Mouse (Mus musculus) kidney, adult 2 months (tissue): ENCODE data around the gene Pdia6. TPM values are rescaled to one million over a fixed set of nuclear protein-coding genes. Genes with fewer than 3 reads are reported as not detected.

Source experiments
- DNase-seq: peaks from one replicate; pipeline ENCODE4 v3.0.0; 2021
- H3K27ac ChIP-seq: fragments of 200-500 bp; 2 replicates; pipeline ENCODE4 v1.5.1; 2012; ENCODE audit warnings: low read depth, low read length, control low read depth, inconsistent platforms; ENCODE audit not compliant: insufficient read depth
- H3K27me3 ChIP-seq: fragments of 200-500 bp; replicated peaks from 2 replicates; pipeline ENCODE4 v1.6.1; 2012; ENCODE audit warnings: mild to moderate bottlenecking, moderate library complexity, low read length, inconsistent platforms; ENCODE audit not compliant: control insufficient read depth, insufficient read depth
- H3K36me3 ChIP-seq: fragments of 200-500 bp; 2 replicates; pipeline ENCODE4 v1.6.1; 2012; ENCODE audit warnings: mild to moderate bottlenecking, moderate library complexity, low read length, inconsistent platforms; ENCODE audit not compliant: control insufficient read depth, insufficient read depth
- H3K4me1 ChIP-seq: fragments of 200-500 bp; 2 replicates; pipeline ENCODE4 v1.6.1; 2011; ENCODE audit warnings: low read length; ENCODE audit not compliant: control insufficient read depth, insufficient read depth
- H3K4me3 ChIP-seq: fragments of 200-500 bp; 2 replicates; pipeline ENCODE4 v1.5.1; 2011; ENCODE audit warnings: mild to moderate bottlenecking, low read depth, low read length, control low read depth; ENCODE audit not compliant: insufficient read depth
- CTCF ChIP-seq: fragments of 200-500 bp; conservative IDR thresholded peaks from 2 replicates; pipeline ENCODE4 v1.5.1; 2011; ENCODE audit warnings: low read depth, mild to moderate bottlenecking, control low read depth, low read length, moderate library complexity, mixed read lengths; ENCODE audit not compliant: insufficient read depth, insufficient read length
- POLR2A ChIP-seq: fragments of 200-500 bp; IDR thresholded peaks from one replicate; pipeline ENCODE4 v1.6.1; 2011; ENCODE audit warnings: low read depth, low read length, control low read depth
- WGBS: fragments of 180-500 bp; shearing (Covaris S2); methylation state at CpG from one replicate; pipeline ENCODE4 v1.1.7; 2018; 5-methylcytosine and 5-hydroxymethylcytosine counted together
- polyA plus RNA-seq: library from polyadenylated mRNA; depleted of rRNA; stranded (reverse); fragments of >200 nt; gene quantifications from 2 replicates; pipeline ENCODE4 v1.2.3, GENCODE M21; 2012; rRNA removed

The Pdia6 gene
- 60.0 and 70.7 TPM in 2 replicates for polyA plus RNA-seq

GRCm38 (mm10) chr12:17265971-17266672 is at the start of gene Pdia6:
TSS of gene Pdia6 (plus strand) at chr12:17266545.
- Histone ChIP-seq H3K4me1 (peaks cover 5% of the 10 kb centered on the region; the same call in 1 of the 2 replicates), H3K4me3 (peak within 1 kb of the TSS; percentile 94), H3K36me3 (no peaks in the 10 kb centered on the region), H3K27me3 (no peaks in the 10 kb centered on the region), H3K27ac (peak within 1 kb of the TSS; percentile 18; the same call in 1 of the 2 replicates)
- DNase-seq, result peak; percentile 96
- TF ChIP-seq POLR2A, result peak; percentile 68
- TF ChIP-seq CTCF, result no peak
- 1% methylated on average over 48 of the region's 48 CpGs for WGBS

DNA sequence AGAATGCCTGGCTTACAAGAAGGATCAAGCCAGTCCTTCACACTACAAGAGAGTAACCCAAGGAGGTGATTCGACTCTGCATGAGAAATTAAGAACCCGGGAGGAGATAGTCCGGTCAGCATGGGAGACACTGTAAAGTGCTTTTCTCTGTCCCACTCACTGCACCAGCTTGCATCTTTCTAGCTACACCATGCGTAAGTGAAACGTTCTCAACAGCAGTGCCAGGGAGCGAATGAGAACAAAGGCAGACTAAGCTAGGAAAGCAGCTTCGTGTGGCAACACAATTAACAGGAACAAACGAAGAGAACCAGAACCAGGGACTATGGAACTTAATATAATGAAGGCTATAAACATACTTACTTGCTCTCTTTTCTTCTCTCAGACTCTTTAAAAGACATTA is 48.0 kb upstream of the Pdia6 start:
- H3K36me3 ChIP-seq, result no peaks in the 10 kb centered on the region
- H3K27ac ChIP-seq, result no peak overlapping the region
- H3K4me3 ChIP-seq, result no peak overlapping the region
- TF ChIP-seq CTCF, result no peak
- no peak for TF ChIP-seq POLR2A
- no peaks in the 10 kb centered on the region for H3K27me3 ChIP-seq
- H3K4me1 ChIP-seq, result no peaks in the 10 kb centered on the region
- 52% methylated on average over 8 of the region's 8 CpGs for WGBS
- DNase-seq, result no peak

GRCm38 (mm10) chr12:17219107-17219506 is 47.2 kb upstream of the Pdia6 start:
- TF ChIP-seq POLR2A (no peak), CTCF (no peak)
- DNase-seq, result no peak
- H3K36me3 ChIP-seq, result no peaks in the 10 kb centered on the region
- no peak overlapping the region for H3K27ac ChIP-seq
- H3K27me3 ChIP-seq, result no peaks in the 10 kb centered on the region
- no peak overlapping the region for H3K4me3 ChIP-seq
- WGBS, result 33% methylated on average over 4 of the region's 4 CpGs
- no peaks in the 10 kb centered on the region for H3K4me1 ChIP-seq

DNA sequence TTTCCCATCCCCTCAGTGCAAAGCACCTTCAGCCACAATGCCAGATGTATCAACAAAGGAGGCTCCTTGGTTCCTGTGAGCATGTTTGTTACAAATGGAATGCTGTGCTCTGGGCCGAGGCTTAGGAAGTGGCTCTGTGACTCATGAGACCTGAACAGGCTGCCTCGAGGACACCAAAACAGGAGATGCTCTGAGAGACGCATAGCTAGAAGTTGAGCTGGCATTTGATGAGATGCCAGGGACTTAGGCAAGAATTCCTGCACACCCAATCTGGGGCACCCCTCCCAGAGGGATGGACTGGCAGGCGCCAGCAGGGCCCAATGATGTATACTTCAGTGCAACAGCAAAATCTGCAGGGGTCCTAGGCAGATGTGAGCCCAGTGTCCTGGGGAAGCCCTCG is 45.7 kb upstream of the Pdia6 start:
- Histone ChIP-seq H3K27me3 (no peaks in the 10 kb centered on the region), H3K36me3 (no peaks in the 10 kb centered on the region), H3K4me1 (no peaks in the 10 kb centered on the region), H3K27ac (no peak overlapping the region), H3K4me3 (no peak overlapping the region)
- DNase-seq, result no peak
- 75% methylated on average over 5 of the region's 5 CpGs for WGBS
- TF ChIP-seq POLR2A (no peak), CTCF (no peak)

DNA sequence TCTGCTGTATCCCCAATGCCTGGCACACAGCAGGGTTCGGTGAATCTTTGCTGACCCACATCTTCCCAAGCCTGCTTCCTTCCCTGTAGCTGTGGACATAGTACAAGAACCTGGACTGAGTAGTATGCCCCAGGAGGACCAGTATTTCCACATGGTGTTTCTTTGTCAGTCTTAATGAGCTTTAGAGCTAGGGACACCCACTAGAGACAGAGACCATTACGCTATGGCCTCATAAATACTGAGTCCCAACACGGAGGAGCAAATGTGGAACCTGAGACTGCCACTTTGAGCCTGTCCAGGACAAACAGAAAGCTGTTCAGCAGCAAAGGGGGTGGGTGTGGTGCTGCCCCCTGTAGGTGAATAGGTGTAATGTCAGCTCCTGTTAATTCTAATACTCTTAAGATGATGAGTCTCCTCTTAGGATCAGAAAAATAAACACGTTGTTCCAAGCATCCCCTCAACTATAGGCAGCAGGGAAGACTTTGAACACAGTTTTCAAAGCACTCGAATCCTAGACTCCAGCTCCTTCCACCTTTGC is 44.4 kb upstream of the Pdia6 start:
- no peaks in the 10 kb centered on the region for H3K27me3 ChIP-seq
- DNase-seq, result no peak
- no peak overlapping the region for H3K4me3 ChIP-seq
- 50% methylated on average over 5 of the region's 5 CpGs for WGBS
- H3K27ac ChIP-seq, result no peak overlapping the region
- peak; percentile 40 for TF ChIP-seq CTCF
- TF ChIP-seq POLR2A, result no peak
- no peaks in the 10 kb centered on the region for H3K4me1 ChIP-seq
- H3K36me3 ChIP-seq, result no peaks in the 10 kb centered on the region

DNA sequence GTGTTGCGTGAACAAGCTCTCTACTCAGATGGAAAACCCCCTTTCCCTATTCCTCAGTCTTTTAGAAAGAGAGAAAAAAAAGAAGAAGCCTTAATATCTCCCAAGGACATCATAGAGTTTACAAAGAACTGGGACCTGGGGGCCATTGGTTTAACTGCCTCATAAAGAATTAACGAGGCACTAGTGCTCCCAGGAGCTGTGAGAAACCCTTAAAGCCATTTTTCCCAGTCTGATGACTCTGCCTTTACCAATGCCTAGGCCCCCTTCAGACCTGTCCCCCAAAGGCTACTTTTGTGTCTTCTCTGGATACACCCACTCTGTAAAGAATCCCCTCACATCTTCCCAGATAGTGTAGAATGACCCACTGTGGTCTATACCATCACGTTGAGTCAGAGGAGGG is 43.3 kb upstream of the Pdia6 start:
- Histone ChIP-seq H3K4me1 (no peaks in the 10 kb centered on the region), H3K4me3 (no peak overlapping the region), H3K36me3 (no peaks in the 10 kb centered on the region), H3K27ac (no peak overlapping the region), H3K27me3 (no peaks in the 10 kb centered on the region)
- DNase-seq, result no peak
- TF ChIP-seq CTCF (no peak), POLR2A (no peak)
- WGBS, result 33% methylated on average over 3 of the region's 3 CpGs

DNA sequence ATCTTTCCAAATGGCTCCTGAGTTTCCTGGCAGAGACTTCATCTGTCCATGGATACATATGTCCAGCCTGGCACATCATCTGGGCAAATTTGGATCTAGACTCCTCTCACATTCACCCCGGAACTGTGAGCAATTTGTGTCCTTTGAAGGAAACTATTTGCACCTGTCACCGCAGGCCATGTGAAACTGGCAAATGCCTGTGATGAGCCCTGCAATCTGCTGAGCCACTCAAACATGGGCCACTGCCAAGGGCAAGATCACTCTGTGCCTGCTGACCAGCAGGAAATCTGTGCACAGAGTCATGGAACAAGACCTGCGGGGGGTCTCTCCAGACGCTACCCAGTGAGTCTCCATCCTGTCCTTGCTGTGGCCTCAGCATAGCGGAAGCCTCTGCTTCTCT is 41.3 kb upstream of the Pdia6 start:
- Histone ChIP-seq H3K4me3 (no peak overlapping the region), H3K27me3 (no peaks in the 10 kb centered on the region), H3K4me1 (no peaks in the 10 kb centered on the region), H3K36me3 (no peaks in the 10 kb centered on the region), H3K27ac (no peak overlapping the region)
- 82% methylated on average over 5 of the region's 5 CpGs for WGBS
- no peak for TF ChIP-seq CTCF
- no peak for TF ChIP-seq POLR2A
- DNase-seq, result no peak

DNA sequence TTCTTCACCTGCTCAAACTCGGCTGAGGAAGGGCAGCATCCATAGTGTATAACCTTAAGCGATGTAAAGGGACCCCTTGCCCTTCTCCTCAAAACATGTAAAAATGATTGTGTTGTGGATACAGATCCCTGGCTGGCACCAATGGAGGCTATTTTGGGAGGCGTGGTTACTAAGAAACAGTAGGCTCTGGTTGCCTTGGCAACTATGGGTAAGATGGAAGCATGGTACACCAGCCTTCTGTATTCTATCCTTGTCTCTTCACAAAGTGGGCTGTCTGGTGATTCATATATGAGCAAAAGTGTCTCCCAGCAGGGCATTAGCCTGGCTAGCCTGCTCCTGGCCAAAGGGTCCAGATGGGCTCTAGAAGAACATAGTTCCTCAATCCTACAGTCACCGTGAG is 38.4 kb upstream of the Pdia6 start:
- DNase-seq, result no peak
- Histone ChIP-seq H3K36me3 (no peaks in the 10 kb centered on the region), H3K27ac (no peak overlapping the region), H3K4me3 (no peak overlapping the region), H3K4me1 (no peaks in the 10 kb centered on the region), H3K27me3 (no peaks in the 10 kb centered on the region)
- WGBS, result 91% methylated on average over 4 of the region's 4 CpGs
- TF ChIP-seq POLR2A (no peak), CTCF (no peak)
